20 mouse cellular contexts compared by ENCODE assay signal in genomic region chr5:140579221-140579620, GRCm38 (mm10). TPM values are rescaled to one million over a fixed set of nuclear protein-coding genes. Genes with fewer than 3 reads are reported as not detected.
DNase-seq lines count a peak whose midpoint lies in the region; ATAC-seq and TF ChIP-seq lines count a peak whose summit lies in the region.
"Had no signal": no experiment of that assay in that cellular context is flagged by ENCODE, and none has a peak within 500 bp of the region (broad histone marks: within the 10 kb centered on the region; RNA-seq: fewer than 3 reads in every experiment).

No protein-coding gene starts in this region.

- H3K4me3 ChIP-seq in kidney, embryonic 15.5 days (replicated peaks) = no peak overlapping the region
- no peak overlapping the region for H3K4me3 ChIP-seq in ES-E14 (ENCODE audit: insufficient read depth in 1 of 2, low read depth in 1 of 2, low read length in 2 of 2, poor library complexity in 1 of 2, severe bottlenecking in 1 of 2)
- H3K4me3 ChIP-seq in embryonic facial prominence, embryonic 13.5 days = no peak overlapping the region
- no peak overlapping the region for H3K4me3 ChIP-seq in limb, embryonic 13.5 days
- no peak overlapping the region for H3K4me3 ChIP-seq in thymus, adult 2 months (ENCODE audit: control insufficient read depth, insufficient read depth, low read length)
- H3K4me3 ChIP-seq: gastrocnemius, adult 2 months; heart, embryonic 12.5 days had no signal

- in situ Hi-C loops in ES-E14 (cut with MboI; ENCODE audit: low sequenced_read_pairs in 2 of 2, unreplicated experiment in 2 of 2) = no loop called here

- WGBS in kidney, embryonic 15.5 days = 30% methylated on average over 9 of the region's 9 CpGs
- WGBS in embryonic facial prominence, embryonic 13.5 days = 21% methylated on average over 9 of the region's 9 CpGs
- WGBS in limb, embryonic 13.5 days = 40% methylated on average over 9 of the region's 9 CpGs
- 93% methylated on average over 9 of the region's 9 CpGs for WGBS in thymus, adult 2 months

- no peaks in the 10 kb centered on the region for H3K27me3 ChIP-seq in kidney, embryonic 15.5 days
- H3K27me3 ChIP-seq in embryonic facial prominence, embryonic 13.5 days = no peaks in the 10 kb centered on the region
- H3K27me3 ChIP-seq in limb, embryonic 13.5 days = no peaks in the 10 kb centered on the region
- H3K27me3 ChIP-seq in thymus, adult 2 months (ENCODE audit: control insufficient read depth, insufficient read depth, low read length) = no peaks in the 10 kb centered on the region
- H3K27me3 ChIP-seq: Patski had no signal

- TF ChIP-seq CTCF in thymus, adult 2 months (IDR thresholded peaks at IDR 0.05; ENCODE audit: borderline replicate concordance, control insufficient read depth, extremely low read depth, insufficient read depth, low read length, poor library complexity) = no peak

- H3K9ac ChIP-seq in kidney, embryonic 15.5 days = no peak overlapping the region
- H3K9ac ChIP-seq in ES-E14 (ENCODE audit: insufficient read depth, low read depth, low read length, poor library complexity, severe bottlenecking) = no peak overlapping the region
- H3K9ac ChIP-seq in embryonic facial prominence, embryonic 13.5 days = no peak overlapping the region
- H3K9ac ChIP-seq in limb, embryonic 13.5 days = 0 out of 2 replicates have a peak overlapping the region, but pooled peaks have one; percentile 13
- H3K9ac ChIP-seq: heart, embryonic 12.5 days; lung, embryonic 14.5 days had no signal

- TF ChIP-seq POLR2A in thymus, adult 2 months (IDR thresholded peaks at IDR 0.05; ENCODE audit: control insufficient read depth, extremely low read depth, insufficient read depth, low read length, poor library complexity) = no peak

- H3K4me2 ChIP-seq in kidney, embryonic 15.5 days = no peak overlapping the region
- peak overlapping the region; percentile 24; the same call in 1 of the 2 replicates for H3K4me2 ChIP-seq in embryonic facial prominence, embryonic 13.5 days
- 0 out of 2 replicates have a peak overlapping the region, but pooled peaks have one; percentile 1 for H3K4me2 ChIP-seq in limb, embryonic 13.5 days (replicated peaks)
- H3K4me2 ChIP-seq: heart, embryonic 12.5 days; lung, embryonic 14.5 days had no signal

- no peak for DNase-seq in kidney, postnatal 10 days
- no peak for DNase-seq in ES-E14 (ENCODE audit: low read depth, low spot score)
- DNase-seq in thymus, adult 2 months = no peak
- no peak for DNase-seq in layer of hippocampus, adult 11-12 months (ENCODE audit: low spot score)
- DNase-seq: cerebellum, adult 8-10 months; gastrocnemius, adult 2 months; kidney, adult 9 months; lung, embryonic 14.5 days; right cerebral cortex, postnatal 14 days; thymus, postnatal 25 days had no signal

- no peaks in the 10 kb centered on the region for H3K9me3 ChIP-seq in kidney, embryonic 15.5 days (replicated peaks)
- no peaks in the 10 kb centered on the region for H3K9me3 ChIP-seq in ES-E14 (ENCODE audit: control insufficient read depth, insufficient read depth, low read depth, low read length)
- no peaks in the 10 kb centered on the region for H3K9me3 ChIP-seq in embryonic facial prominence, embryonic 13.5 days
- H3K9me3 ChIP-seq in limb, embryonic 13.5 days = no peaks in the 10 kb centered on the region
- H3K9me3 ChIP-seq: heart, embryonic 12.5 days had no signal

- H3K4me1 ChIP-seq in kidney, embryonic 15.5 days = peaks cover 58% of the 10 kb centered on the region
- H3K4me1 ChIP-seq in ES-E14 (ENCODE audit: control insufficient read depth in 2 of 2, insufficient read depth in 2 of 2, low read length in 2 of 2, poor library complexity in 1 of 2) = peaks cover 12 to 48% of the 10 kb centered on the region in 2 experiments
- H3K4me1 ChIP-seq in embryonic facial prominence, embryonic 13.5 days = peaks cover 64% of the 10 kb centered on the region
- H3K4me1 ChIP-seq in limb, embryonic 13.5 days = peaks cover 51% of the 10 kb centered on the region
- H3K4me1 ChIP-seq in thymus, adult 2 months (replicated peaks; ENCODE audit: control insufficient read depth, insufficient read depth, low read length) = peaks cover 32% of the 10 kb centered on the region

- ATAC-seq in kidney, embryonic 15.5 days (replicated peaks; ENCODE audit: low FRiP score) = peak; percentile 13; the same call in 1 of the 2 replicates
- no peak for ATAC-seq in embryonic facial prominence, embryonic 13.5 days (ENCODE audit: insufficient number of reproducible peaks, insufficient read depth, low FRiP score, low TSS enrichment, low read depth)
- no peak for ATAC-seq in limb, embryonic 13.5 days (ENCODE audit: low FRiP score, low read depth)
- ATAC-seq: CD4-positive, CD25-positive, alpha-beta regulatory T cell, adult 4 months; Patski had no signal

- H3K36me3 ChIP-seq in kidney, embryonic 15.5 days = no peaks in the 10 kb centered on the region
- H3K36me3 ChIP-seq in ES-E14 (ENCODE audit: control insufficient read depth, insufficient read depth, low read length, poor library complexity, severe bottlenecking) = no peaks in the 10 kb centered on the region
- H3K36me3 ChIP-seq in embryonic facial prominence, embryonic 13.5 days = no peaks in the 10 kb centered on the region
- no peaks in the 10 kb centered on the region for H3K36me3 ChIP-seq in limb, embryonic 13.5 days
- no peaks in the 10 kb centered on the region for H3K36me3 ChIP-seq in thymus, adult 2 months (ENCODE audit: control insufficient read depth, insufficient read depth, low read length)
- H3K36me3 ChIP-seq: heart, embryonic 12.5 days had no signal

- 0 out of 2 replicates have a peak overlapping the region, but pooled peaks have one; percentile 45 for H3K27ac ChIP-seq in kidney, embryonic 15.5 days
- H3K27ac ChIP-seq in ES-E14 (ENCODE audit: insufficient read depth, low read depth, low read length, poor library complexity, severe bottlenecking) = peak overlapping the region; percentile 21; the same call in 1 of the 2 replicates
- H3K27ac ChIP-seq in embryonic facial prominence, embryonic 13.5 days = peak overlapping the region; percentile 84
- H3K27ac ChIP-seq in limb, embryonic 13.5 days = peak overlapping the region; percentile 74
- H3K27ac ChIP-seq in thymus, adult 2 months (ENCODE audit: control insufficient read depth, insufficient read depth, low read length) = no peak overlapping the region
- H3K27ac ChIP-seq: gastrocnemius, adult 2 months had no signal

TF ChIP-seq in ES-E14, 5 proteins besides CTCF, POLR2A, EP300 and RAD21:
- no peak for TF ChIP-seq MAFK (IDR thresholded peaks at IDR 0.05; ENCODE audit: insufficient read depth, low read depth, low read length)
- TF ChIP-seq CHD2 (IDR thresholded peaks at IDR 0.05; ENCODE audit: low read depth, low read length) = no peak
- TF ChIP-seq ZNF384 (IDR thresholded peaks at IDR 0.05; ENCODE audit: low read depth, low read length) = no peak
- no peak for TF ChIP-seq ZC3H11A (IDR thresholded peaks at IDR 0.05; ENCODE audit: borderline replicate concordance, low read depth, low read length)
- no peak for TF ChIP-seq HCFC1 (IDR thresholded peaks at IDR 0.05; ENCODE audit: borderline replicate concordance, insufficient read depth, low read length)

RNA-seq across cellular contexts. Expression of gene Grifin, which starts 14.3 kb away (rescaled TPM):
- polyA plus RNA-seq in kidney, embryonic 15.5 days (2015; fragmentation: Nextera tagmentation; extraction: Ambion mirVana) = 0.45 TPM in 1 of 2 replicates, not detected in the other
- total RNA-seq in ES-E14 (2012; rRNA removed) = 0.89 TPM in 1 of 2 replicates, not detected in the other
- polyA plus RNA-seq in embryonic facial prominence, embryonic 13.5 days (2015; fragmentation: Nextera tagmentation; extraction: Ambion mirVana) = not detected in 2 replicates
- polyA plus RNA-seq in limb, embryonic 13.5 days (2015; fragmentation: Nextera tagmentation; extraction: Ambion mirVana) = not detected in 2 replicates
- polyA plus RNA-seq in thymus, adult 2 months (2012; rRNA removed) = 2.7 TPM in 2 replicates
- total RNA-seq: adrenal gland, adult 18-20 months; gastrocnemius, adult 2 months; layer of hippocampus, postnatal 14 days; megakaryocyte progenitor cell, adult 5-6 weeks; neutrophil, adult 5-6 weeks had no signal
- polyA plus RNA-seq: lung, embryonic 14.5 days had no signal

RNA-seq across cellular contexts. Expression of gene Lfng, which starts 27.9 kb away (rescaled TPM):
- polyA plus RNA-seq in kidney, embryonic 15.5 days (2015; fragmentation: Nextera tagmentation; extraction: Ambion mirVana) = 32.3 and 34.5 TPM in 2 replicates
- total RNA-seq in ES-E14 (2012; rRNA removed) = 13.3 and 28.1 TPM in 2 replicates
- polyA plus RNA-seq in embryonic facial prominence, embryonic 13.5 days (2015; fragmentation: Nextera tagmentation; extraction: Ambion mirVana) = 20.6 and 21.8 TPM in 2 replicates
- polyA plus RNA-seq in limb, embryonic 13.5 days (2015; fragmentation: Nextera tagmentation; extraction: Ambion mirVana) = 13.4 and 13.5 TPM in 2 replicates
- polyA plus RNA-seq in thymus, adult 2 months (2012; rRNA removed) = 141 and 171 TPM in 2 replicates
